Mouse (Mus musculus) liver, embryonic 13.5 days (tissue): ENCODE measurements around the gene Slc12a7. TPM values are rescaled to one million over a fixed set of nuclear protein-coding genes. Genes with fewer than 3 reads are reported as not detected.

ENCODE experiments used
- ATAC-seq: fragments of 200-750 bp; cut with Nextera tagmentation; 2 replicates; pipeline ENCODE4 v1.8.0; 2017; ENCODE audit warnings: low read depth, mild to moderate bottlenecking, moderate number of reproducible peaks, moderate library complexity
- DNase-seq: peaks from one replicate; pipeline ENCODE4 v3.0.0; 2022
- H3K27ac ChIP-seq: fragments of 300-500 bp; sonication (generic); 2 replicates; pipeline ENCODE4 v1.5.1; 2015; ENCODE audit warnings: moderate library complexity, mild to moderate bottlenecking, inconsistent platforms
- H3K27me3 ChIP-seq: fragments of 300-500 bp; sonication (generic); 2 replicates; pipeline ENCODE4 v1.6.1; 2015; ENCODE audit warnings: mild to moderate bottlenecking, inconsistent platforms
- H3K36me3 ChIP-seq: fragments of 300-500 bp; sonication (generic); 2 replicates; pipeline ENCODE4 v1.6.1; 2015; ENCODE audit warnings: mild to moderate bottlenecking, inconsistent platforms
- H3K4me1 ChIP-seq: fragments of 300-500 bp; sonication (generic); replicated peaks from 2 replicates; pipeline ENCODE4 v1.6.1; 2015; ENCODE audit warnings: inconsistent platforms
- H3K4me2 ChIP-seq: fragments of 300-500 bp; sonication (generic); 2 replicates; pipeline ENCODE4 v1.6.1; 2015; ENCODE audit warnings: inconsistent platforms, mild to moderate bottlenecking, moderate library complexity
- H3K4me3 ChIP-seq: fragments of 300-500 bp; sonication (generic); replicated peaks from 2 replicates; pipeline ENCODE4 v1.5.1; 2015; ENCODE audit warnings: mild to moderate bottlenecking, inconsistent platforms
- H3K9ac ChIP-seq: fragments of 300-500 bp; sonication (generic); 2 replicates; pipeline ENCODE4 v1.6.1; 2015; ENCODE audit warnings: mild to moderate bottlenecking, inconsistent platforms
- H3K9me3 ChIP-seq: fragments of 300-500 bp; sonication (generic); replicated peaks from 2 replicates; pipeline ENCODE4 v1.6.1; 2016; ENCODE audit warnings: inconsistent platforms
- WGBS: fragments of 180-500 bp; shearing (Covaris S2); methylation state at CpG from one replicate; pipeline ENCODE4 v1.1.7; 2015; ENCODE audit not compliant: insufficient replicate concordance; 5-methylcytosine and 5-hydroxymethylcytosine counted together
- polyA plus RNA-seq: library from polyadenylated mRNA; unstranded; fragments of >200 nt; fragmentation: Nextera tagmentation; extraction: Ambion mirVana; gene quantifications from 2 replicates; pipeline ENCODE4 v1.2.1, GENCODE M21; 2015

Gene Slc12a7
- polyA plus RNA-seq, result 6.9 and 9.2 TPM in 2 replicates

GRCm38 (mm10) chr13:73732742-73733700 is at the start of gene Slc12a7:
Slc12a7 (plus strand) TSS chr13:73733094.
- no peak for DNase-seq

DNA sequence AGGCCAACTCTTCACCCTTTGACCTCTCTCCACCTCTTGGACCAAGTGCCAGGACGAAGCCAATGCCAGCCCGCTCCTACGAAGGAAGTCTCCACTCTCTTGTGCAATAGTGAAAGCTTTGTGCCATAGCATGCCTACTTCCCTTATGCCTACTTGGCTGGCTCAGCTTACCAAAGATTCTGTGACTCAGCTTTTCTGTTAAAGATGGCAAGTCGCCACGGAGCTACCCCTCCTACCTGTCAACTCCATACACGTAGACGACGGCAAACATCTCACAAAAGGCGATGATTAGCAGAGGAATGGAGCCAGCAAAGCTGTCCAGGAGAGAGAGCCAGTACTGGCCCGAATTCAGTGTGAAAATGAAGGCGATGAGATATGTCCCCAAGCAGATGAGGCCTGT is 49.2 kb upstream of the Slc12a7 start:
- Histone ChIP-seq H3K9ac (no peak overlapping the region), H3K27ac (no peak overlapping the region), H3K4me1 (peaks cover 9% of the 10 kb centered on the region; the same call in 1 of the 2 replicates), H3K4me2 (no peak overlapping the region), H3K9me3 (no peaks in the 10 kb centered on the region), H3K27me3 (no peaks in the 10 kb centered on the region), H3K4me3 (no peak overlapping the region), H3K36me3 (no peaks in the 10 kb centered on the region)
- 70% methylated on average over 11 of the region's 11 CpGs for WGBS
- ATAC-seq (no peak), DNase-seq (no peak)

More at GRCm38 (mm10) chr13:73732742-73733700, at the start of gene Slc12a7:
- H3K4me1 ChIP-seq, result peaks cover 3% of the 10 kb centered on the region; the same call in 1 of the 2 replicates
- no peak for ATAC-seq
- no peaks in the 10 kb centered on the region for H3K36me3 ChIP-seq
- WGBS, result 4% methylated on average over 48 of the region's 48 CpGs
- no peak within 1 kb of the TSS for H3K9ac ChIP-seq
- no peak within 1 kb of the TSS for H3K27ac ChIP-seq
- H3K4me3 ChIP-seq, result peak within 1 kb of the TSS; percentile 41
- H3K27me3 ChIP-seq, result peaks cover 43% of the 10 kb centered on the region
- H3K9me3 ChIP-seq, result no peaks in the 10 kb centered on the region
- H3K4me2 ChIP-seq, result peak within 1 kb of the TSS; percentile 57

DNA sequence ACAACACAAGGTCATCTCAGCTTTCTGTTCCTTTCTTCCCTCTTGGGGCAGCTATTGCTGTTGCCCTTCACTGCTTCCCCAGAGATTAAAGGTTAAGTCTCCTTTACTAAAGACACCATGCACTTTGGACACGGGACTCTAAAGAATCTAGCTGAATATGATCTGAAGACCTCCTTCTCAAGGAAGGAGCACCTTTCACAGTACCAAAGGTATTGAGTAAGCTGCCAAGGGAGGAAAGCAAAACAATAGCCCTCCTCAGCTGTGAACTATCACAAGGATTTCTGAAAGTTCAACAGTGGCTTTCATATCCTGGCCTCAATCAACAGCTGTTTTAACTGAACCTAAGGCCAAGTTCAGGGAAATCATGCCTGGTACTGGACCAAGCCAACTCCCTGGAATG is 48.5 kb upstream of the Slc12a7 start:
- WGBS, result 41% methylated on average over 1 of the region's 1 CpGs
- Histone ChIP-seq H3K27ac (no peak overlapping the region), H3K9me3 (no peaks in the 10 kb centered on the region), H3K36me3 (no peaks in the 10 kb centered on the region), H3K9ac (no peak overlapping the region), H3K4me3 (no peak overlapping the region), H3K4me1 (peaks cover 9% of the 10 kb centered on the region; the same call in 1 of the 2 replicates), H3K27me3 (no peaks in the 10 kb centered on the region), H3K4me2 (no peak overlapping the region)
- no peak for ATAC-seq
- no peak for DNase-seq

DNA sequence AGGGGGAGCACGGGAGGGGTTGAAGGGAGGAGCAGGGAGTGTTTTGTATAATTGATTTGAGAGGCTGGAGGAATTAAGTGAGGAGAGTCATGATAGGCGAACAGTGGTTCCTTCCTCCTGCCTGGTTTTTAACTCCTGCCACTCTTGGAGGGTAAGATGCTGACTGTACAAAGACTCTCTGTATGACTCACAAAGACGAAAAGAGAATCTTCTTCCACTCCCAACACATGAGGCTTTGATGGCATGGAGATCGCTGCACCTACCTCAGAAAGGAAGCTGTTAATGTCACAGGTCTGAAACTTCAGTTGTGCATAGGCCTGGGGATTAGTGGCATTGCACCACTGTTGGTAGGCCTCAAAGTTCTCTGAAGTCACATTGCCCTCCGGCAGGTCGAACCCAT is 47.4 kb upstream of the Slc12a7 start:
- Histone ChIP-seq H3K9ac (no peak overlapping the region), H3K27ac (no peak overlapping the region), H3K27me3 (no peaks in the 10 kb centered on the region), H3K4me1 (peaks cover 3% of the 10 kb centered on the region; the same call in 1 of the 2 replicates), H3K9me3 (no peaks in the 10 kb centered on the region), H3K4me3 (no peak overlapping the region), H3K4me2 (no peak overlapping the region), H3K36me3 (no peaks in the 10 kb centered on the region)
- DNase-seq, result no peak
- WGBS, result 64% methylated on average over 6 of the region's 6 CpGs
- ATAC-seq, result no peak

GRCm38 (mm10) chr13:73687601-73688000 is 45.3 kb upstream of the Slc12a7 start:
- H3K27me3 ChIP-seq, result no peaks in the 10 kb centered on the region
- DNase-seq (no peak), ATAC-seq (no peak)
- no peaks in the 10 kb centered on the region for H3K36me3 ChIP-seq
- H3K9ac ChIP-seq, result no peak overlapping the region
- H3K9me3 ChIP-seq, result no peaks in the 10 kb centered on the region
- no peak overlapping the region for H3K4me2 ChIP-seq
- H3K4me3 ChIP-seq, result no peak overlapping the region
- H3K4me1 ChIP-seq, result no peaks in the 10 kb centered on the region
- H3K27ac ChIP-seq, result no peak overlapping the region
- WGBS, result 65% methylated on average over 3 of the region's 3 CpGs

GRCm38 (mm10) chr13:73688934-73689333 is 44.0 kb upstream of the Slc12a7 start:
- Histone ChIP-seq H3K4me1 (no peaks in the 10 kb centered on the region), H3K36me3 (no peaks in the 10 kb centered on the region), H3K9ac (no peak overlapping the region), H3K4me2 (no peak overlapping the region), H3K9me3 (no peaks in the 10 kb centered on the region), H3K27ac (no peak overlapping the region), H3K4me3 (no peak overlapping the region), H3K27me3 (no peaks in the 10 kb centered on the region)
- no peak for DNase-seq
- WGBS, result 51% methylated on average over 4 of the region's 4 CpGs
- no peak for ATAC-seq

- DNase-seq (peak; percentile 27), ATAC-seq (peak; percentile 87)
- no peak overlapping the region for H3K27ac ChIP-seq
- no peaks in the 10 kb centered on the region for H3K36me3 ChIP-seq
- H3K27me3 ChIP-seq, result no peaks in the 10 kb centered on the region
- H3K4me1 ChIP-seq, result peaks cover 4% of the 10 kb centered on the region; the same call in 1 of the 2 replicates
- no peak overlapping the region for H3K9ac ChIP-seq
- no peak overlapping the region for H3K4me3 ChIP-seq
- 35% methylated on average over 10 of the region's 10 CpGs for WGBS
- H3K4me2 ChIP-seq, result no peak overlapping the region
- no peaks in the 10 kb centered on the region for H3K9me3 ChIP-seq
Measured at GRCm38 (mm10) chr13:73692249-73692868, 40.5 kb upstream of the Slc12a7 start.

- DNase-seq (no peak), ATAC-seq (no peak)
- Histone ChIP-seq H3K4me1 (peaks cover 4% of the 10 kb centered on the region; the same call in 1 of the 2 replicates), H3K4me3 (no peak overlapping the region), H3K9me3 (no peaks in the 10 kb centered on the region), H3K27ac (no peak overlapping the region), H3K27me3 (no peaks in the 10 kb centered on the region), H3K4me2 (no peak overlapping the region), H3K9ac (no peak overlapping the region), H3K36me3 (no peaks in the 10 kb centered on the region)
- 38% methylated on average over 2 of the region's 2 CpGs for WGBS
Measured at GRCm38 (mm10) chr13:73693333-73693732, 39.6 kb upstream of the Slc12a7 start.

GRCm38 (mm10) chr13:73694972-73695371 is 37.9 kb upstream of the Slc12a7 start:
- no peak for ATAC-seq
- Histone ChIP-seq H3K4me3 (no peak overlapping the region), H3K4me2 (no peak overlapping the region), H3K27ac (no peak overlapping the region), H3K9me3 (no peaks in the 10 kb centered on the region), H3K36me3 (no peaks in the 10 kb centered on the region), H3K9ac (no peak overlapping the region), H3K27me3 (no peaks in the 10 kb centered on the region), H3K4me1 (peaks cover 4% of the 10 kb centered on the region; the same call in 1 of the 2 replicates)
- 29% methylated on average over 1 of the region's 1 CpGs for WGBS
- DNase-seq, result no peak

DNA sequence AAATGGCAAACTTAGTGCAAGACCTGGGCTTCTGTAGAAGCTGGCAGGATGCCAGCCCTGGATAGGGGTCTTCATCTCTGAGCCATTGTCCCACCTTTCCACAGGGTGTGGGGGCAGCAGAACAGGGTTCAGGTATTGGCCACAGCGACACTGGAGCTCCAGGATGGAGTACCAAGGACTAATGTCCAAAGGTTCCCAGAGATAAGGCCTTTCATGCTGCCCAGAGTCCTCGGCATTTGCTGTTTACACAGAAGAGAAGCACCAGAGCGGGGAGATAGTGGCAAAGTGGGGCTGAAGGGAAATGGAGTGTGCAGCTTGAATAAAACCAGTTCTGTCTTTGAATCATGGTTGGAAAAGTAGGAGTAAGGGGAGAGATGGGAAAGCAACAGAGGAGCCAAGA is 36.4 kb upstream of the Slc12a7 start:
- no peaks in the 10 kb centered on the region for H3K36me3 ChIP-seq
- ATAC-seq (no peak), DNase-seq (no peak)
- H3K27ac ChIP-seq, result no peak overlapping the region
- no peak overlapping the region for H3K9ac ChIP-seq
- no peak overlapping the region for H3K4me3 ChIP-seq
- H3K27me3 ChIP-seq, result no peaks in the 10 kb centered on the region
- peaks cover 4% of the 10 kb centered on the region; the same call in 1 of the 2 replicates for H3K4me1 ChIP-seq
- WGBS, result 48% methylated on average over 3 of the region's 3 CpGs
- no peak overlapping the region for H3K4me2 ChIP-seq
- no peaks in the 10 kb centered on the region for H3K9me3 ChIP-seq

- no peak for ATAC-seq
- Histone ChIP-seq H3K27me3 (no peaks in the 10 kb centered on the region), H3K9ac (no peak overlapping the region), H3K27ac (no peak overlapping the region), H3K4me1 (peaks cover 4% of the 10 kb centered on the region; the same call in 1 of the 2 replicates), H3K9me3 (no peaks in the 10 kb centered on the region), H3K36me3 (no peaks in the 10 kb centered on the region), H3K4me2 (no peak overlapping the region), H3K4me3 (no peak overlapping the region)
- no peak for DNase-seq
- 75% methylated on average over 6 of the region's 6 CpGs for WGBS
Measured at GRCm38 (mm10) chr13:73699714-73700113, 33.2 kb upstream of the Slc12a7 start.
